8 mouse cellular contexts compared by ENCODE assay signal in the genomic region with DNA sequence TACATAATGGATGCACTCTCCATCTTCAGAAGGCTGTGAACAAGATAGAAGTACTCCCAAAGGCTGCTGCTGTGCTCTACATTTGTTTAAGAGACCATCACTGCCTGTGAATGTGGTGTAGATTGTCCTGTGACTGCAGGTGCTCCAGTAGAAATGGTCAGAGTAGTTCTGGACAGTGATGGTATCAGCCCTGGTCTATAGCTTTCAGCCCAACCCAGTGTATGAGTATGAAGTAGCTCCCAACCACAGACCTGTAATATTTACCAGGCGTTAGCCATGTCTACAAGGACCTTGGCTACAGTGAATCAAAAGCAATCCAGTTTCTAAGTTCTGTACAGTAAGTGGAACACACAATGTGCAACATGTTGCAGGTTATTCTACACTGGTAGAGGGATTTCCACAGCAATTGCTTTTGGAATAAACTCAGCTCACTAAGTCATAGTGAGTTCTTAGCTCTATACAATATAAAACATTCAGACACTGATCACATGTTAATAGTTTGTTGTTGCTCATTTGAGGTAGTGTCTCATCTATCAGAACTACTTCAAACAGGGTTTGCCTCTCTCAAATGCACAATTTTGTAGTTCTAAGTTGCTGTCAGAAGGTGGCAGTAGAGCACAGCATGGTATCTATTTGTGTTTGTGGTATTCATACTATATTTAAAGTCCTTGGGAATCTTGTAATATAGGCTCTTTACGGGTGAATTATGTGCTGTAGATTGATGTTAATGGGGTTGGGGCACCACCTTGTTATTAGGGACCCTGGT.
DNase-seq lines count a peak whose midpoint lies in the region; ATAC-seq lines count a peak whose summit lies in the region.

No protein-coding gene starts in this region.

- peak; percentile 30 for DNase-seq in gastrocnemius, adult 18-20 months (ENCODE audit: low spot score)
- DNase-seq in gastrocnemius, adult 8-10 months (ENCODE audit: low spot score in 2 of 2) = no peak
- DNase-seq in midbrain, embryonic 11.5 days (ENCODE audit: low spot score, missing footprints) = peak; percentile 93
- no peak for DNase-seq in midbrain, embryonic 10.5 days (ENCODE audit: low spot score)
- DNase-seq in embryonic facial prominence, embryonic 14.5 days (ENCODE audit: low spot score) = peak; percentile 43
- peak; percentile 21 for DNase-seq in lung, postnatal 14 days
- no peak for DNase-seq in Muller cell, postnatal 12 days (ENCODE audit: inconsistent ontology term)

- no peak overlapping the region for H3K9ac ChIP-seq in midbrain, embryonic 11.5 days (ENCODE audit: low read length)
- no peak overlapping the region for H3K9ac ChIP-seq in embryonic facial prominence, embryonic 14.5 days (ENCODE audit: low read depth, low read length)
- H3K9ac ChIP-seq in intestine, embryonic 16.5 days (ENCODE audit: low read depth, low read length) = no peak overlapping the region

- no peaks in the 10 kb centered on the region for H3K4me1 ChIP-seq in midbrain, embryonic 11.5 days (ENCODE audit: control insufficient read depth, insufficient read depth, low read length)
- no peaks in the 10 kb centered on the region for H3K4me1 ChIP-seq in midbrain, embryonic 10.5 days
- no peaks in the 10 kb centered on the region for H3K4me1 ChIP-seq in embryonic facial prominence, embryonic 14.5 days (ENCODE audit: control insufficient read depth, insufficient read depth, low read length)
- no peaks in the 10 kb centered on the region for H3K4me1 ChIP-seq in intestine, embryonic 16.5 days (ENCODE audit: control insufficient read depth, insufficient read depth, low read length)

- 64% methylated on average over 2 of the region's 2 CpGs for WGBS in midbrain, embryonic 11.5 days
- WGBS in midbrain, embryonic 10.5 days = 69% methylated on average over 2 of the region's 2 CpGs
- 58% methylated on average over 2 of the region's 2 CpGs for WGBS in embryonic facial prominence, embryonic 14.5 days
- WGBS in intestine, embryonic 16.5 days = 74% methylated on average over 2 of the region's 2 CpGs

- no peaks in the 10 kb centered on the region for H3K9me3 ChIP-seq in midbrain, embryonic 11.5 days (ENCODE audit: control insufficient read depth, low read length)
- H3K9me3 ChIP-seq in midbrain, embryonic 10.5 days (replicated peaks) = no peaks in the 10 kb centered on the region
- H3K9me3 ChIP-seq in embryonic facial prominence, embryonic 14.5 days (ENCODE audit: control insufficient read depth, low read length) = no peaks in the 10 kb centered on the region
- H3K9me3 ChIP-seq in intestine, embryonic 16.5 days (ENCODE audit: control insufficient read depth, low read length) = no peaks in the 10 kb centered on the region

- H3K27ac ChIP-seq in midbrain, embryonic 11.5 days (ENCODE audit: low read depth, low read length) = no peak overlapping the region
- H3K27ac ChIP-seq in midbrain, embryonic 10.5 days (replicated peaks) = no peak overlapping the region
- no peak overlapping the region for H3K27ac ChIP-seq in embryonic facial prominence, embryonic 14.5 days (replicated peaks; ENCODE audit: low read depth, low read length)
- no peak overlapping the region for H3K27ac ChIP-seq in intestine, embryonic 16.5 days (ENCODE audit: low read length)

- no peak overlapping the region for H3K4me2 ChIP-seq in midbrain, embryonic 11.5 days
- no peak overlapping the region for H3K4me2 ChIP-seq in embryonic facial prominence, embryonic 14.5 days (ENCODE audit: low read depth, low read length)
- no peak overlapping the region for H3K4me2 ChIP-seq in intestine, embryonic 16.5 days (ENCODE audit: low read depth, low read length)

- no peaks in the 10 kb centered on the region for H3K27me3 ChIP-seq in midbrain, embryonic 11.5 days (ENCODE audit: control insufficient read depth, insufficient read depth, low read length)
- H3K27me3 ChIP-seq in midbrain, embryonic 10.5 days (ENCODE audit: low read depth, poor library complexity, severe bottlenecking) = no peaks in the 10 kb centered on the region
- H3K27me3 ChIP-seq in embryonic facial prominence, embryonic 14.5 days (replicated peaks; ENCODE audit: control insufficient read depth, insufficient read depth, low read length) = no peaks in the 10 kb centered on the region
- H3K27me3 ChIP-seq in intestine, embryonic 16.5 days (replicated peaks; ENCODE audit: control insufficient read depth, insufficient read depth, low read length) = no peaks in the 10 kb centered on the region

- no peak for ATAC-seq in midbrain, embryonic 11.5 days (ENCODE audit: low FRiP score)
- no peak for ATAC-seq in embryonic facial prominence, embryonic 14.5 days (ENCODE audit: low read depth)
- ATAC-seq in intestine, embryonic 16.5 days = no peak

- no peak overlapping the region for H3K4me3 ChIP-seq in midbrain, embryonic 11.5 days (ENCODE audit: low read depth, low read length)
- no peak overlapping the region for H3K4me3 ChIP-seq in midbrain, embryonic 10.5 days
- H3K4me3 ChIP-seq in embryonic facial prominence, embryonic 14.5 days (ENCODE audit: low read depth, low read length) = no peak overlapping the region
- H3K4me3 ChIP-seq in intestine, embryonic 16.5 days (ENCODE audit: low read length) = no peak overlapping the region

- H3K36me3 ChIP-seq in midbrain, embryonic 11.5 days (ENCODE audit: control insufficient read depth, insufficient read depth, low read length) = peaks cover 3% of the 10 kb centered on the region; the same call in 1 of the 2 replicates
- H3K36me3 ChIP-seq in midbrain, embryonic 10.5 days = peaks cover 47% of the 10 kb centered on the region
- peaks cover 37% of the 10 kb centered on the region for H3K36me3 ChIP-seq in embryonic facial prominence, embryonic 14.5 days (ENCODE audit: control insufficient read depth, insufficient read depth, low read length)
- H3K36me3 ChIP-seq in intestine, embryonic 16.5 days (ENCODE audit: control insufficient read depth, insufficient read depth, low read length) = no peaks in the 10 kb centered on the region

Comparison
In these comparisons a context has a peak if more than half of its experiments do, and no peak if none do; other contexts are left out.
1. DNase-seq: peak in gastrocnemius, adult 18-20 months (single experiment), midbrain, embryonic 11.5 days (single experiment), embryonic facial prominence, embryonic 14.5 days (single experiment) and lung, postnatal 14 days (single experiment); none in gastrocnemius, adult 8-10 months (0 of 2), midbrain, embryonic 10.5 days (single experiment) and Muller cell, postnatal 12 days (single experiment).